11 mouse cellular contexts compared by ENCODE assay signal in genomic region chr16:90832495-90832894, GRCm38 (mm10). TPM values are rescaled to one million over a fixed set of nuclear protein-coding genes. Genes with fewer than 3 reads are reported as not detected.
DNase-seq lines count a peak whose midpoint lies in the region; ATAC-seq and TF ChIP-seq lines count a peak whose summit lies in the region.
"Had no signal": no experiment of that assay in that cellular context is flagged by ENCODE, and none has a peak within 500 bp of the region (broad histone marks: within the 10 kb centered on the region; RNA-seq: fewer than 3 reads in every experiment).

No protein-coding gene starts in this region.

- ATAC-seq in heart, postnatal 0 days (ENCODE audit: insufficient read depth, low read depth), result no peak
- no peak for ATAC-seq in midbrain, embryonic 13.5 days
- ATAC-seq in midbrain, embryonic 16.5 days, result no peak
- no peak for ATAC-seq in forebrain, embryonic 14.5 days
- ATAC-seq in neural tube, embryonic 15.5 days (ENCODE audit: low FRiP score), result no peak

- H3K9ac ChIP-seq in heart, postnatal 0 days (replicated peaks; ENCODE audit: low read depth, low read length), result no peak overlapping the region
- H3K9ac ChIP-seq in midbrain, embryonic 13.5 days (replicated peaks), result no peak overlapping the region
- H3K9ac ChIP-seq in midbrain, embryonic 16.5 days (ENCODE audit: low read depth, low read length), result no peak overlapping the region
- H3K9ac ChIP-seq in forebrain, embryonic 14.5 days (ENCODE audit: low read length), result no peak overlapping the region
- no peak overlapping the region for H3K9ac ChIP-seq in neural tube, embryonic 15.5 days (replicated peaks)

- no peaks in the 10 kb centered on the region for H3K36me3 ChIP-seq in heart, postnatal 0 days (replicated peaks; ENCODE audit: control insufficient read depth, insufficient read depth, low read length)
- H3K36me3 ChIP-seq in midbrain, embryonic 13.5 days, result no peaks in the 10 kb centered on the region
- H3K36me3 ChIP-seq in midbrain, embryonic 16.5 days (ENCODE audit: control insufficient read depth, insufficient read depth, low read length), result no peaks in the 10 kb centered on the region; the same call in 1 of the 2 replicates
- H3K36me3 ChIP-seq in forebrain, embryonic 14.5 days (ENCODE audit: control insufficient read depth, insufficient read depth, low read length), result no peaks in the 10 kb centered on the region
- no peaks in the 10 kb centered on the region for H3K36me3 ChIP-seq in neural tube, embryonic 15.5 days
- H3K36me3 ChIP-seq: heart, embryonic 12.5 days had no signal

- peaks cover 8% of the 10 kb centered on the region; the same call in 1 of the 2 replicates for H3K4me1 ChIP-seq in heart, postnatal 0 days (ENCODE audit: control insufficient read depth, insufficient read depth)
- H3K4me1 ChIP-seq in midbrain, embryonic 13.5 days (replicated peaks), result peaks cover 43% of the 10 kb centered on the region
- peaks cover 8% of the 10 kb centered on the region for H3K4me1 ChIP-seq in midbrain, embryonic 16.5 days (ENCODE audit: control insufficient read depth, insufficient read depth, low read length)
- H3K4me1 ChIP-seq in forebrain, embryonic 14.5 days (ENCODE audit: control insufficient read depth, insufficient read depth, low read length), result peaks cover 4% of the 10 kb centered on the region
- peaks cover 32% of the 10 kb centered on the region for H3K4me1 ChIP-seq in neural tube, embryonic 15.5 days

- no peak overlapping the region for H3K27ac ChIP-seq in heart, postnatal 0 days (ENCODE audit: low read depth)
- H3K27ac ChIP-seq in midbrain, embryonic 13.5 days, result no peak overlapping the region
- no peak overlapping the region for H3K27ac ChIP-seq in midbrain, embryonic 16.5 days (ENCODE audit: low read length)
- H3K27ac ChIP-seq in forebrain, embryonic 14.5 days (ENCODE audit: low read depth, low read length), result no peak overlapping the region
- no peak overlapping the region for H3K27ac ChIP-seq in neural tube, embryonic 15.5 days (replicated peaks)

- intact Hi-C loops in heart, postnatal 36 days (cut with DNase I), result no loop called here

- TF ChIP-seq EP300 in heart, postnatal 0 days (IDR thresholded peaks at IDR 0.05; ENCODE audit: low read depth), result no peak

- WGBS in heart, postnatal 0 days, result 60% methylated on average over 6 of the region's 6 CpGs
- WGBS in midbrain, embryonic 13.5 days, result 47% methylated on average over 6 of the region's 6 CpGs
- 50% methylated on average over 6 of the region's 6 CpGs for WGBS in midbrain, embryonic 16.5 days
- WGBS in forebrain, embryonic 14.5 days, result 35% methylated on average over 6 of the region's 6 CpGs
- WGBS in neural tube, embryonic 15.5 days, result 54% methylated on average over 6 of the region's 6 CpGs

- no peak for TF ChIP-seq CTCF in heart, postnatal 0 days (IDR thresholded peaks at IDR 0.05; ENCODE audit: low read depth)

- peak overlapping the region; percentile 96; the same call in 1 of the 2 replicates for H3K4me2 ChIP-seq in heart, postnatal 0 days (ENCODE audit: low read depth, low read length)
- H3K4me2 ChIP-seq in midbrain, embryonic 13.5 days (replicated peaks), result peak overlapping the region; percentile 98; the same call in 1 of the 2 replicates
- no peak overlapping the region for H3K4me2 ChIP-seq in midbrain, embryonic 16.5 days (ENCODE audit: low read length)
- H3K4me2 ChIP-seq in forebrain, embryonic 14.5 days (ENCODE audit: low read length), result peak overlapping the region; percentile 99
- H3K4me2 ChIP-seq in neural tube, embryonic 15.5 days, result peak overlapping the region; percentile 100
- H3K4me2 ChIP-seq: liver, embryonic 11.5 days had no signal

- 0 out of 2 replicates have a peak, but pooled peaks cover 4% of the 10 kb centered on the region for H3K27me3 ChIP-seq in heart, postnatal 0 days (ENCODE audit: control insufficient read depth, insufficient read depth, low read length)
- H3K27me3 ChIP-seq in midbrain, embryonic 13.5 days, result peaks cover 54% of the 10 kb centered on the region
- H3K27me3 ChIP-seq in midbrain, embryonic 16.5 days (ENCODE audit: control insufficient read depth, insufficient read depth, low read depth, low read length), result peaks cover 16% of the 10 kb centered on the region
- peaks cover 13% of the 10 kb centered on the region; the same call in 1 of the 2 replicates for H3K27me3 ChIP-seq in forebrain, embryonic 14.5 days (replicated peaks; ENCODE audit: control insufficient read depth, insufficient read depth, low read length)
- peaks cover 32% of the 10 kb centered on the region for H3K27me3 ChIP-seq in neural tube, embryonic 15.5 days (replicated peaks)

- DNase-seq in heart, postnatal 0 days (ENCODE audit: low spot score), result no peak
- DNase-seq in heart, postnatal 36 days, result no peak
- no peak for DNase-seq in forebrain, embryonic 14.5 days (ENCODE audit: low spot score)
- DNase-seq in kidney, adult 11 months, result no peak
- DNase-seq: adrenal gland, adult 8-10 months; kidney, adult 2 months had no signal

- no peaks in the 10 kb centered on the region for H3K9me3 ChIP-seq in heart, postnatal 0 days (replicated peaks; ENCODE audit: control insufficient read depth, low read length)
- H3K9me3 ChIP-seq in midbrain, embryonic 13.5 days, result no peaks in the 10 kb centered on the region
- H3K9me3 ChIP-seq in midbrain, embryonic 16.5 days (replicated peaks; ENCODE audit: control insufficient read depth, low read length, poor library complexity, severe bottlenecking), result no peaks in the 10 kb centered on the region
- no peaks in the 10 kb centered on the region for H3K9me3 ChIP-seq in forebrain, embryonic 14.5 days (replicated peaks; ENCODE audit: control insufficient read depth, low read length)
- H3K9me3 ChIP-seq in neural tube, embryonic 15.5 days (replicated peaks), result no peaks in the 10 kb centered on the region
- H3K9me3 ChIP-seq: heart, embryonic 12.5 days had no signal

- no peak overlapping the region for H3K4me3 ChIP-seq in heart, postnatal 0 days (ENCODE audit: low read depth, low read length)
- 0 out of 2 replicates have a peak overlapping the region, but pooled peaks have one; percentile 12 for H3K4me3 ChIP-seq in midbrain, embryonic 13.5 days (replicated peaks)
- H3K4me3 ChIP-seq in midbrain, embryonic 16.5 days (ENCODE audit: low read depth, low read length), result no peak overlapping the region
- H3K4me3 ChIP-seq in forebrain, embryonic 14.5 days (ENCODE audit: low read depth, low read length), result peak overlapping the region; percentile 53; the same call in 1 of the 2 replicates
- H3K4me3 ChIP-seq in neural tube, embryonic 15.5 days (replicated peaks), result no peak overlapping the region

RNA-seq across cellular contexts. Expression of gene Eva1c, which starts 6.0 kb away (rescaled TPM):
- 3.2 and 11.4 TPM in 2 replicates for total RNA-seq in heart, postnatal 0 days (2014; rRNA removed; ENCODE audit: low replicate concordance)
- 1.1 and 1.7 TPM in 2 replicates for polyA plus RNA-seq in heart, postnatal 0 days (2015; fragmentation: Nextera tagmentation; extraction: Ambion mirVana)
- 1 to 10 TPM; 1.1 to 1.4 TPM for total RNA-seq in heart, postnatal 36 days (2021)
- 1.7 and 2.6 TPM in 2 replicates for polyA plus RNA-seq in midbrain, embryonic 13.5 days (2015; fragmentation: Nextera tagmentation; extraction: Ambion mirVana)
- polyA plus RNA-seq in midbrain, embryonic 16.5 days (2015; fragmentation: Nextera tagmentation; extraction: Ambion mirVana), result 1.8 and 2.8 TPM in 2 replicates
- 6.1 and 6.4 TPM in 2 replicates for polyA plus RNA-seq in forebrain, embryonic 14.5 days (2014; fragmentation: Nextera tagmentation; extraction: Ambion mirVana)
- 2.6 and 3.5 TPM in 2 replicates for polyA plus RNA-seq in neural tube, embryonic 15.5 days (2015; fragmentation: Nextera tagmentation; extraction: Ambion mirVana)

RNA-seq across cellular contexts. Expression of gene Urb1, which starts 22.3 kb away (rescaled TPM):
- 8.7 and 16.5 TPM in 2 replicates for total RNA-seq in heart, postnatal 0 days (2014; rRNA removed; ENCODE audit: low replicate concordance)
- 2.7 and 3.0 TPM in 2 replicates for polyA plus RNA-seq in heart, postnatal 0 days (2015; fragmentation: Nextera tagmentation; extraction: Ambion mirVana)
- 1 to 10 TPM; 6.1 to 6.6 TPM for total RNA-seq in heart, postnatal 36 days (2021)
- 8.7 and 9.8 TPM in 2 replicates for polyA plus RNA-seq in midbrain, embryonic 13.5 days (2015; fragmentation: Nextera tagmentation; extraction: Ambion mirVana)
- polyA plus RNA-seq in midbrain, embryonic 16.5 days (2015; fragmentation: Nextera tagmentation; extraction: Ambion mirVana), result 7.2 and 7.5 TPM in 2 replicates
- polyA plus RNA-seq in forebrain, embryonic 14.5 days (2014; fragmentation: Nextera tagmentation; extraction: Ambion mirVana), result 7.0 and 9.7 TPM in 2 replicates
- polyA plus RNA-seq in neural tube, embryonic 15.5 days (2015; fragmentation: Nextera tagmentation; extraction: Ambion mirVana), result 8.2 and 8.3 TPM in 2 replicates

Comparison
In these comparisons a context has a peak if more than half of its experiments do, and no peak if none do; other contexts are left out.
1. H3K4me3 ChIP-seq: peak in midbrain, embryonic 13.5 days (single experiment) and forebrain, embryonic 14.5 days (single experiment); none in heart, postnatal 0 days (single experiment), midbrain, embryonic 16.5 days (single experiment) and neural tube, embryonic 15.5 days (single experiment).